Mouse (Mus musculus) embryonic facial prominence, embryonic 13.5 days (tissue): ENCODE data around the gene Dyx1c1. TPM values are rescaled to one million over a fixed set of nuclear protein-coding genes. Genes with fewer than 3 reads are reported as not detected.

Source experiments
- ATAC-seq: fragments of 200-750 bp; cut with Nextera tagmentation; 2 replicates; pipeline ENCODE4 v1.8.0; 2017; ENCODE audit warnings: low read depth; ENCODE audit not compliant: insufficient number of reproducible peaks, insufficient read depth, low FRiP score, low TSS enrichment
- H3K27ac ChIP-seq: fragments of 300-500 bp; sonication (generic); 2 replicates; pipeline ENCODE4 v1.5.1; 2015; ENCODE audit warnings: moderate library complexity, mild to moderate bottlenecking, inconsistent platforms
- H3K27me3 ChIP-seq: fragments of 300-500 bp; sonication (generic); 2 replicates; pipeline ENCODE4 v1.6.1; 2015; ENCODE audit warnings: mild to moderate bottlenecking, inconsistent platforms
- H3K36me3 ChIP-seq: fragments of 300-500 bp; sonication (generic); 2 replicates; pipeline ENCODE4 v1.6.1; 2015; ENCODE audit warnings: mild to moderate bottlenecking, inconsistent platforms
- H3K4me1 ChIP-seq: fragments of 300-500 bp; sonication (generic); 2 replicates; pipeline ENCODE4 v1.6.1; 2015; ENCODE audit warnings: inconsistent platforms
- H3K4me2 ChIP-seq: fragments of 300-500 bp; sonication (generic); 2 replicates; pipeline ENCODE4 v1.6.1; 2015; ENCODE audit warnings: moderate library complexity, mild to moderate bottlenecking, inconsistent platforms
- H3K4me3 ChIP-seq: fragments of 300-500 bp; sonication (generic); 2 replicates; pipeline ENCODE4 v1.5.1; 2015; ENCODE audit warnings: mild to moderate bottlenecking, inconsistent platforms
- H3K9ac ChIP-seq: fragments of 300-500 bp; sonication (generic); 2 replicates; pipeline ENCODE4 v1.6.1; 2015; ENCODE audit warnings: mild to moderate bottlenecking, inconsistent platforms
- H3K9me3 ChIP-seq: fragments of 300-500 bp; sonication (generic); 2 replicates; pipeline ENCODE4 v1.6.1; 2016; ENCODE audit warnings: inconsistent platforms
- WGBS: fragments of 180-500 bp; shearing (Covaris S2); methylation state at CpG from one replicate; pipeline ENCODE4 v1.1.7; 2015; ENCODE audit warnings: mixed read lengths; 5-methylcytosine and 5-hydroxymethylcytosine counted together
- polyA plus RNA-seq: library from polyadenylated mRNA; unstranded; fragments of >200 nt; fragmentation: Nextera tagmentation; extraction: Ambion mirVana; gene quantifications from 2 replicates; pipeline ENCODE4 v1.2.1, GENCODE M21; 2015

Gene Dyx1c1
- polyA plus RNA-seq, 1 experiment from 2014 or later, result 1.5 TPM

- Histone ChIP-seq H3K9me3 (peaks cover 6% of the 10 kb centered on the region), H3K4me2 (no peak overlapping the region), H3K27ac (no peak overlapping the region), H3K9ac (no peak overlapping the region), H3K27me3 (no peaks in the 10 kb centered on the region), H3K36me3 (peaks cover 43% of the 10 kb centered on the region), H3K4me3 (no peak overlapping the region), H3K4me1 (no peaks in the 10 kb centered on the region; the same call in 1 of the 2 replicates)
- ATAC-seq, result no peak
- 63% methylated on average over 3 of the region's 3 CpGs for WGBS
These were observed 15.2 kb upstream of the Dyx1c1 start for GRCm38 (mm10) chr9:72943424-72943823.

- Histone ChIP-seq H3K27ac (no peak overlapping the region), H3K4me3 (no peak overlapping the region)
These were observed 14.3 kb upstream of the Dyx1c1 start for GRCm38 (mm10) chr9:72944286-72944685.

GRCm38 (mm10) chr9:72947010-72947409 is 11.6 kb upstream of the Dyx1c1 start:
- peaks cover 44% of the 10 kb centered on the region for H3K36me3 ChIP-seq
- peaks cover 6% of the 10 kb centered on the region for H3K9me3 ChIP-seq
- no peak for ATAC-seq
- H3K4me2 ChIP-seq, result no peak overlapping the region
- no peaks in the 10 kb centered on the region for H3K27me3 ChIP-seq
- WGBS, result 97% methylated on average over 1 of the region's 1 CpGs
- 0 out of 2 replicates have a peak, but pooled peaks cover 3% of the 10 kb centered on the region for H3K4me1 ChIP-seq
- H3K9ac ChIP-seq, result no peak overlapping the region
- H3K27ac ChIP-seq, result no peak overlapping the region
- no peak overlapping the region for H3K4me3 ChIP-seq

More at GRCm38 (mm10) chr9:72944286-72944685, 14.3 kb upstream of the Dyx1c1 start:
- 93% methylated on average over 13 of the region's 13 CpGs for WGBS
- Histone ChIP-seq H3K36me3 (peaks cover 44% of the 10 kb centered on the region), H3K9me3 (peaks cover 6% of the 10 kb centered on the region), H3K9ac (no peak overlapping the region), H3K4me2 (no peak overlapping the region), H3K27me3 (no peaks in the 10 kb centered on the region), H3K4me1 (no peaks in the 10 kb centered on the region; the same call in 1 of the 2 replicates)
- no peak for ATAC-seq

- Histone ChIP-seq H3K4me1 (0 out of 2 replicates have a peak, but pooled peaks cover 3% of the 10 kb centered on the region), H3K4me2 (no peak overlapping the region), H3K27me3 (no peaks in the 10 kb centered on the region), H3K9ac (no peak overlapping the region), H3K27ac (no peak overlapping the region), H3K36me3 (peaks cover 31% of the 10 kb centered on the region), H3K4me3 (no peak overlapping the region), H3K9me3 (peaks cover 6% of the 10 kb centered on the region)
- 72% methylated on average over 7 of the region's 7 CpGs for WGBS
- ATAC-seq, result no peak
These were observed 9.0 kb upstream of the Dyx1c1 start for GRCm38 (mm10) chr9:72949572-72949971.

GRCm38 (mm10) chr9:72954746-72955145 is 3.8 kb upstream of the Dyx1c1 start:
- no peaks in the 10 kb centered on the region for H3K27me3 ChIP-seq
- 43% methylated on average over 2 of the region's 2 CpGs for WGBS
- no peak overlapping the region for H3K9ac ChIP-seq
- no peak for ATAC-seq
- no peaks in the 10 kb centered on the region for H3K9me3 ChIP-seq
- no peak overlapping the region for H3K4me2 ChIP-seq
- H3K27ac ChIP-seq, result no peak overlapping the region
- H3K4me3 ChIP-seq, result no peak overlapping the region
- peaks cover 11% of the 10 kb centered on the region; the same call in 1 of the 2 replicates for H3K4me1 ChIP-seq
- H3K36me3 ChIP-seq, result no peaks in the 10 kb centered on the region

- Histone ChIP-seq H3K4me1 (peaks cover 11% of the 10 kb centered on the region; the same call in 1 of the 2 replicates), H3K9me3 (no peaks in the 10 kb centered on the region), H3K27me3 (no peaks in the 10 kb centered on the region), H3K9ac (no peak overlapping the region), H3K36me3 (no peaks in the 10 kb centered on the region), H3K27ac (no peak overlapping the region), H3K4me2 (no peak overlapping the region), H3K4me3 (no peak overlapping the region)
- 11% methylated on average over 1 of the region's 1 CpGs for WGBS
- ATAC-seq, result no peak
These were observed 3.0 kb upstream of the Dyx1c1 start for GRCm38 (mm10) chr9:72955546-72955945.

- Histone ChIP-seq H3K4me2 (no peak overlapping the region), H3K36me3 (no peaks in the 10 kb centered on the region), H3K4me3 (no peak overlapping the region), H3K9me3 (no peaks in the 10 kb centered on the region), H3K4me1 (peaks cover 8% of the 10 kb centered on the region; the same call in 1 of the 2 replicates), H3K27ac (no peak overlapping the region), H3K27me3 (no peaks in the 10 kb centered on the region), H3K9ac (no peak overlapping the region)
- 77% methylated on average over 8 of the region's 8 CpGs for WGBS
- no peak for ATAC-seq
These were observed 2.8 kb downstream of the Dyx1c1 start for GRCm38 (mm10) chr9:72961346-72961745.

- Histone ChIP-seq H3K4me3 (no peak overlapping the region), H3K9ac (no peak overlapping the region), H3K4me2 (no peak overlapping the region), H3K27me3 (no peaks in the 10 kb centered on the region), H3K4me1 (peaks cover 8% of the 10 kb centered on the region; the same call in 1 of the 2 replicates), H3K36me3 (no peaks in the 10 kb centered on the region), H3K27ac (0 out of 2 replicates have a peak overlapping the region, but pooled peaks have one; percentile 9), H3K9me3 (no peaks in the 10 kb centered on the region)
- WGBS, result 71% methylated on average over 15 of the region's 15 CpGs
- ATAC-seq, result no peak
These were observed 3.4 kb downstream of the Dyx1c1 start for GRCm38 (mm10) chr9:72961959-72962358.

- Histone ChIP-seq H3K4me2 (no peak overlapping the region), H3K27me3 (no peaks in the 10 kb centered on the region), H3K36me3 (no peaks in the 10 kb centered on the region), H3K4me3 (no peak overlapping the region), H3K27ac (no peak overlapping the region), H3K9me3 (no peaks in the 10 kb centered on the region), H3K4me1 (no peaks in the 10 kb centered on the region), H3K9ac (no peak overlapping the region)
- 32% methylated on average over 11 of the region's 11 CpGs for WGBS
- ATAC-seq, result no peak
These were observed 9.9 kb downstream of the Dyx1c1 start for GRCm38 (mm10) chr9:72968349-72969061.

- H3K4me1 ChIP-seq, result no peaks in the 10 kb centered on the region
- ATAC-seq, result no peak
- no peak overlapping the region for H3K4me3 ChIP-seq
- H3K36me3 ChIP-seq, result no peaks in the 10 kb centered on the region
- no peaks in the 10 kb centered on the region for H3K27me3 ChIP-seq
- 62% methylated on average over 7 of the region's 7 CpGs for WGBS
- no peak overlapping the region for H3K27ac ChIP-seq
- no peaks in the 10 kb centered on the region for H3K9me3 ChIP-seq
- no peak overlapping the region for H3K9ac ChIP-seq
- no peak overlapping the region for H3K4me2 ChIP-seq
These were observed 11.3 kb downstream of the Dyx1c1 start for GRCm38 (mm10) chr9:72969874-72970273.

- Histone ChIP-seq H3K27me3 (no peaks in the 10 kb centered on the region), H3K4me1 (no peaks in the 10 kb centered on the region), H3K9ac (no peak overlapping the region), H3K4me3 (no peak overlapping the region), H3K4me2 (no peak overlapping the region), H3K27ac (no peak overlapping the region), H3K9me3 (no peaks in the 10 kb centered on the region), H3K36me3 (no peaks in the 10 kb centered on the region)
- WGBS, result 87% methylated on average over 5 of the region's 5 CpGs
- ATAC-seq, result no peak
These were observed 13.8 kb downstream of the Dyx1c1 start for GRCm38 (mm10) chr9:72972435-72972834.

- H3K9ac ChIP-seq, result no peak overlapping the region
- no peak overlapping the region for H3K4me3 ChIP-seq
- no peaks in the 10 kb centered on the region for H3K36me3 ChIP-seq
- H3K4me1 ChIP-seq, result no peaks in the 10 kb centered on the region
- no peak overlapping the region for H3K27ac ChIP-seq
- no peaks in the 10 kb centered on the region for H3K27me3 ChIP-seq
- H3K9me3 ChIP-seq, result no peaks in the 10 kb centered on the region
- H3K4me2 ChIP-seq, result no peak overlapping the region
- no peak for ATAC-seq
These were observed 14.4 kb downstream of the Dyx1c1 start for GRCm38 (mm10) chr9:72972984-72973383.
